Mouse (Mus musculus) monocyte, adult 2 months (primary cell): ENCODE results near the gene Gm3696.
"Not testable (repeated sequence)": the region's sequence is repeated elsewhere in the genome, so short reads cannot be mapped to it uniquely, and the experiment has no call there.

Source experiments
- DNase-seq, 2 experiments: peaks; one replicate each; pipeline ENCODE4 v3.0.0; 2022; ENCODE audit warnings: low spot score in 2 of 2, low read depth in 1 of 2

Gm3696 gene

GRCm38 (mm10) chr14:7100521-7100920, at the start of gene Gm3696:
Gene Gm3696 (minus strand): TSS chr14:7100621.
- DNase-seq, result not testable (repeated sequence)

- not testable (repeated sequence) for DNase-seq
Measured at GRCm38 (mm10) chr14:7125312-7125711, 24.9 kb upstream of the Gm3696 start, which contains the start of gene Gm6676. Gene Gm6676 (minus strand): TSS chr14:7125412.

GRCm38 (mm10) chr14:7105124-7105802, 4.8 kb upstream of the Gm3696 start:
- not testable (repeated sequence) for DNase-seq

- DNase-seq, result not testable (repeated sequence)
Measured at GRCm38 (mm10) chr14:7044870-7045269, 55.6 kb downstream of the Gm3696 start, which contains the start of gene Gm3685. Gene Gm3685 (minus strand): TSS chr14:7044970.
